Mouse (Mus musculus) spleen, adult 2 months (tissue): ENCODE measurements around the gene Pcolce2. TPM values are rescaled to one million over a fixed set of nuclear protein-coding genes. Genes with fewer than 3 reads are reported as not detected.

ENCODE experiments used
- DNase-seq, 2 experiments: peaks; one replicate each; pipeline versions ENCODE4 v3.0.0 to v3.0.0-alpha.2; 2012 to 2021; ENCODE audit warnings: low spot score in 2 of 2, low read depth in 1 of 2
- H3K27ac ChIP-seq: fragments of 200-500 bp; 2 replicates; pipeline ENCODE4 v1.5.1; 2012; ENCODE audit warnings: low read length, inconsistent platforms; ENCODE audit not compliant: insufficient read depth
- H3K27me3 ChIP-seq: fragments of 200-500 bp; 2 replicates; pipeline ENCODE4 v1.6.1; 2012; ENCODE audit warnings: mild to moderate bottlenecking, moderate library complexity, low read length, inconsistent platforms; ENCODE audit not compliant: control insufficient read depth, insufficient read depth
- H3K36me3 ChIP-seq: fragments of 200-500 bp; 2 replicates; pipeline ENCODE4 v1.6.1; 2012; ENCODE audit warnings: mild to moderate bottlenecking, low read length, inconsistent platforms; ENCODE audit not compliant: control insufficient read depth, insufficient read depth
- H3K4me1 ChIP-seq: fragments of 200-500 bp; 2 replicates; pipeline ENCODE4 v1.6.1; 2011; ENCODE audit warnings: inconsistent platforms; ENCODE audit not compliant: control insufficient read depth, insufficient read depth, insufficient read length
- H3K4me3 ChIP-seq: fragments of 200-500 bp; 2 replicates; pipeline ENCODE4 v1.5.1; 2011; ENCODE audit warnings: mild to moderate bottlenecking, inconsistent platforms; ENCODE audit not compliant: insufficient read depth, insufficient read length; ENCODE audit errors: extremely low read depth
- CTCF ChIP-seq: fragments of 200-500 bp; IDR thresholded peaks from 2 replicates; pipeline ENCODE4 v1.5.1; 2011; ENCODE audit warnings: mild to moderate bottlenecking, inconsistent platforms; ENCODE audit not compliant: insufficient read depth, insufficient read length, insufficient replicate concordance; ENCODE audit errors: extremely low read depth
- POLR2A ChIP-seq: fragments of 200-500 bp; IDR thresholded peaks from 2 replicates; pipeline ENCODE4 v1.6.1; 2011; ENCODE audit warnings: low read depth, low read length, inconsistent platforms
- WGBS: fragments of 180-500 bp; shearing (Covaris S2); methylation state at CpG from one replicate; pipeline ENCODE4 v1.1.7; 2018; 5-methylcytosine and 5-hydroxymethylcytosine counted together
- polyA plus RNA-seq: library from polyadenylated mRNA; depleted of rRNA; stranded (reverse); fragments of >200 nt; gene quantifications from 2 replicates; pipeline ENCODE4 v1.2.3, GENCODE M21; 2012

Pcolce2 gene
- polyA plus RNA-seq, 1 experiment, result 0.40 TPM

DNA sequence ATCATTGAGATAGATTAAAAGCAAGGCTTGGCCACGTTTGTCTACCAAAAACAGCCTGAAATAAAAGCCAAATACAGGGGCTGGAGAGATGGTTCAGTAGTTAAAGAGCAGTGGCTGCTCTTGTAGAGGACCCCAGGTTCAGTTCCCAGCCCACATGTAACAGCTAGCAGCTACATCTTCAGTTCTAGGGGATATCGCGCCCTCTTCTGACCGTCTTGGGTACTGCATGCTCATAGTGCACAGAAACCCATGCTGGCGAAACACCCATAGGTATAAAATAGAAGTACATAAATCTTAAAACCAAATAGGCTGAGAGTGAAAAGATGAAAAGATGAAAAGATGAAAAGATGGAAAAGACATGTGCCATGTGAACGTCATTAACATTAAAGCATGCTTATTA, 35.4 kb downstream of the Pcolce2 start:
- TF ChIP-seq POLR2A (no peak), CTCF (no peak)
- 91% methylated on average over 6 of the region's 6 CpGs for WGBS
- H3K36me3 ChIP-seq, result no peaks in the 10 kb centered on the region
- H3K4me1 ChIP-seq, result no peaks in the 10 kb centered on the region
- no peaks in the 10 kb centered on the region for H3K27me3 ChIP-seq
- no peak overlapping the region for H3K4me3 ChIP-seq
- H3K27ac ChIP-seq, result no peak overlapping the region
- DNase-seq, result no peak

DNA sequence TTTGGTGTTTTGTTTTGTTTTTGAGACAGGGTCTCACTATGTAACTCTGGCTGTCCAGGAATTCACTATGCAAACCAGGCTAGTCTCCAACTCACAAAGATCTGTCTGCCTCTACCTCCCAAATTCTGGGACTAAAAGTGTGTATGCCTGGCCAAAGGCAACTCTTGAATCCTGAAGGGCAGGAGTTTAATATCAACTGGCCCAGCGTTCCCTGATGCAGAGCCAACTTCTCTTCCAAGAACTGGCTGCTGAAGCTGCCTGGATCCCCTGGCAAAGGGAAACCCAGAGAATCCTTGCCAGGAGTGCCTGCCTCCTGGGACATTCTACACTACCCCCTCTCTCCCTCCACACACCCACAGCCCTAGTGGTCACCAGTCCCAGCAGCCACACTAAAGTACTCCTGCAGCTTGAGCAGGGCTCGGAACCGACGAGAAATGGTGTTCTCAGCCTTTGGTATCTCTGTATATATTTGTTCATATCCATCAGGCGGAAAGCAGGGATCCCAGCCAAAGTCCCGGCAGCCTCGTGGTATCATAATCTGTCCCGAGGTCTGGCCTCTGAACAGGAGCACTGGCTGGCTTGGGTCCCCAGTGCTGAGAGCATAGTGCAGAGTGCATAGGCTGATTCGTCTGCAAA, 37.8 kb downstream of the Pcolce2 start:
- H3K27me3 ChIP-seq, result no peaks in the 10 kb centered on the region
- H3K4me3 ChIP-seq, result no peak overlapping the region
- 85% methylated on average over 9 of the region's 9 CpGs for WGBS
- peak overlapping the region; percentile 4; the same call in 1 of the 2 replicates for H3K27ac ChIP-seq
- H3K36me3 ChIP-seq, result no peaks in the 10 kb centered on the region
- TF ChIP-seq POLR2A (no peak), CTCF (no peak)
- H3K4me1 ChIP-seq, result no peaks in the 10 kb centered on the region
- DNase-seq, result no peak

DNA sequence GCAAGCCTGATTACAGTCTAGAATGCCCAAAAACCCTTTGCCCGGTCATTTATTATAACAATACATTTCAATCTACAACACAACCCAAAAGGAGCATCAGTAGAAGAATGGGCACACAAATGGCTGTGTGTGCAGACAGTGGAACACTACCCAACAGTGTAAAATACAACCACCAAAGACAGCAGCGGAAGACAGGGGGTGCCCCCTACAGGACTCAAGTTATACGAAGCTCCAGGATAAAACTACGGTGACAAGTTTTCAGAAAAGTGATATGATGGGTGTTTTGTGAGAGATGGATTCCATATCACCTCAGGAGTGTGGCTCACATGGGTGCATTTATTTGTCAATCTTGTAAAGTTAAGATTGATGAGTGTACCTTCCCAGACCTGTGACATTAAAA, 38.6 kb downstream of the Pcolce2 start:
- Histone ChIP-seq H3K4me1 (no peaks in the 10 kb centered on the region), H3K4me3 (no peak overlapping the region), H3K27me3 (no peaks in the 10 kb centered on the region), H3K27ac (no peak overlapping the region), H3K36me3 (no peaks in the 10 kb centered on the region)
- WGBS, result 89% methylated on average over 4 of the region's 4 CpGs
- DNase-seq, result no peak
- TF ChIP-seq POLR2A (no peak), CTCF (no peak)

DNA sequence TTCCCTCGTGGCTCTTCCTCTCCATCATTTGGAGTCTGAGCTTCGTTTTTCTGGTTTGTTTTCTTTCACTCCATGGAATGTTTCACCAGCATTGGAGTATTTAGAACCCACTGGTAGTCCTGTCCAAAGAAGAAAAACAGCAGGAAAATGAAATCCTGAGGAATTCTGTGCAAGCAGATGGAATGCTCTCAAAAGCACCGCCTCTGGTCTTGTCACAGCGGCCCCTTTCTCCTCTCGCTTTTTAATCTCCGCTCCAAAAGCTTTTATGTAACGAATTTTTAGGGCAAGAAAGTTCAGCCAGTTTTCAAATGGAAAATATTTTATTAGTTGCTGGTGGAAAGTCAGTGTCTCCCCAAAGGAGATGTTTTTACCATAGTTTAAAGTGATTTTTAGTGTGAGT, 42.6 kb downstream of the Pcolce2 start:
- no peak overlapping the region for H3K27ac ChIP-seq
- no peaks in the 10 kb centered on the region for H3K27me3 ChIP-seq
- no peak for DNase-seq
- H3K4me3 ChIP-seq, result no peak overlapping the region
- WGBS, result 80% methylated on average over 7 of the region's 7 CpGs
- TF ChIP-seq POLR2A (no peak), CTCF (no peak)
- H3K4me1 ChIP-seq, result no peaks in the 10 kb centered on the region
- H3K36me3 ChIP-seq, result no peaks in the 10 kb centered on the region

DNA sequence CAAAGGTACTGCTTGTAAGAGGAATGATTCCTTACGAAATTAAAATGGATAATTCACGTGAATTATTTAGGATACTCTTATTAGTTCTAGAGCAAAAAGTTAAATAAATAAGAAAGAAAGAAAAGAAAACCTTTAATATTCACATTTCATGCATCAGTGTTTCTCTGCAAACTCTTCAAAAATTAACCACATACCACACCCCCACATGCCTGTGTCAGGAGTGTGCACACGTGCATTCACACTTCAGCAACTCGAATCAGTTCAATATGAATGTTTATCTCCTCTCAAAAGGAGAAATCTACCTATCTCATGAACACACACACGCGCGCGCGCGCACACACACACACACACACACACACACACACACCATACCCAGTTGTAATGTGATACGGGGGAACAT, 43.3 kb downstream of the Pcolce2 start:
- Histone ChIP-seq H3K36me3 (no peaks in the 10 kb centered on the region), H3K27ac (no peak overlapping the region), H3K27me3 (no peaks in the 10 kb centered on the region), H3K4me1 (no peaks in the 10 kb centered on the region), H3K4me3 (no peak overlapping the region)
- 86% methylated on average over 11 of the region's 11 CpGs for WGBS
- no peak for DNase-seq
- TF ChIP-seq CTCF (no peak), POLR2A (no peak)

DNA sequence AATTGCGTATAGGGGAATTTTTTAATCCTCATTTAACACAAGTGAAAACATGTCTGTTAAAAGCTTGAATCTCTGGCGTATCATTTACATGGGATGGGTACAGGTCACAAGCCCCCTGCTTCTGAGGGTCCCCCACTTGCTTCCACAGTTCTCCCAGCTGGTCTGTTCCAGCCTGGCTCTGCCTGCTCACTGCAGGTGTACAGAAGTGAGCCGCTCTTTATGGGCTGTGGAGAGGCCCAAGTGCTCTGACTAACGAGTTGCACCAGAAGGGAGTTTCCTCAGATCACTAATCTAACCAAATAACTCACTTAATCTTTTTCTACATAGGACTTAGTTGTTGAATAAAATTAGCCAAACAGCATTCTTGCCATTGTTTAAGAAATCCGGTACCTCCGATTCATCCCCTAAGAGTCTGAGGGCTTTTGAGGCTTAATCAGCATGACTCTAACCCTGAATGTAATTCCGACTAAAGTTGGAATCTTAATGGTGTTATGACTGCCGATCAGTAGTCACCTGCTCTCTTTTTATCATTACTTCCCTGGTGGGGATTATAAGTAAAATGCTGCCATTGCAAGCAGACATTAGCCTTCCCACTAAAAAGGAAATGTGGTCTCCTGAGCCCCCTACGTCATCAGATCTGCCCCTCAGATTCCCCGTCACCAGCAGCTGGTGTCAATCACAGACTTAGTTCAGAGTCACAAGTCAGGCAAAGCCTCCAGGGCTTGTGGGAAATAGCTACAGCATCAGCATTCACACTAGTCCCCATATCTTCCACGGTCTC, 48.4 kb downstream of the Pcolce2 start:
- no peak for DNase-seq
- H3K4me1 ChIP-seq, result no peaks in the 10 kb centered on the region
- TF ChIP-seq POLR2A (no peak), CTCF (no peak)
- 82% methylated on average over 11 of the region's 11 CpGs for WGBS
- no peaks in the 10 kb centered on the region for H3K27me3 ChIP-seq
- no peak overlapping the region for H3K4me3 ChIP-seq
- no peak overlapping the region for H3K27ac ChIP-seq
- H3K36me3 ChIP-seq, result no peaks in the 10 kb centered on the region

DNA sequence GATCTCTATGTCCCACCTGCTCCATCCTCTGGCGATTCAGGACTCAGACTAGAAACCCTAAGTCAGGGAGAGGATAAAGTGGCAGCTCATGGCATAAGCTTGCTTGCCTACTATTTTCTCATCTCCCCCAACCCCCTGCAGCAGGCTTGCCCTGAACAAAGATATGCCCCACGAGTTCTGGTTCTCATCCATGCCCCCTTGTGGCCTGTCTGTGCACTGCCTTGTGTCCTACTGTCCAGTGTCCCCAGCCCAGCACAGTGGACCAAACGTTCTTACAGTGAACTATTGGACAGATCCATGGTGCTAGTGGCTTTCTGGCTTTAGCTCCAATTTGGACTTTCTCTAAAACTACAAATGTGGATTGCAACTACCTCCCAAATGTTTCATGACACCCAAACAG, 50.7 kb downstream of the Pcolce2 start:
- H3K4me1 ChIP-seq, result no peaks in the 10 kb centered on the region
- H3K4me3 ChIP-seq, result no peak overlapping the region
- no peaks in the 10 kb centered on the region for H3K36me3 ChIP-seq
- TF ChIP-seq CTCF (peak; percentile 9; the same call in 1 of the 2 replicates), POLR2A (no peak)
- 48% methylated on average over 3 of the region's 3 CpGs for WGBS
- H3K27ac ChIP-seq, result no peak overlapping the region
- DNase-seq, result no peak
- no peaks in the 10 kb centered on the region for H3K27me3 ChIP-seq
